Mouse (Mus musculus) bone marrow, adult 2 months (tissue): ENCODE results near the gene Rnf149. TPM values are rescaled to one million over a fixed set of nuclear protein-coding genes. Genes with fewer than 3 reads are reported as not detected.

Source experiments
- H3K27ac ChIP-seq: fragments of 200-500 bp; 2 replicates; pipeline ENCODE4 v1.5.1; 2012; ENCODE audit warnings: low read depth, mild to moderate bottlenecking, control low read depth, inconsistent platforms, low read length; ENCODE audit not compliant: control insufficient read depth, poor library complexity, insufficient read depth
- H3K4me1 ChIP-seq: fragments of 200-500 bp; 2 replicates; pipeline ENCODE4 v1.6.1; 2011; ENCODE audit warnings: low read length; ENCODE audit not compliant: control insufficient read depth, insufficient read depth
- H3K4me3 ChIP-seq: fragments of 200-500 bp; replicated peaks from 2 replicates; pipeline ENCODE3; 2011; ENCODE audit warnings: mild to moderate bottlenecking, low read depth, low read length, control low read depth; ENCODE audit not compliant: control insufficient read depth
- CTCF ChIP-seq: fragments of 200-500 bp; IDR thresholded peaks from 2 replicates; pipeline ENCODE4 v1.5.1; 2011; ENCODE audit warnings: low read length, control low read depth; ENCODE audit not compliant: control insufficient read depth, insufficient read depth
- POLR2A ChIP-seq: fragments of 200-500 bp; IDR thresholded peaks from 2 replicates; pipeline ENCODE4 v1.6.1; 2011; ENCODE audit warnings: low read depth, mild to moderate bottlenecking, control low read depth, low read length, borderline replicate concordance; ENCODE audit not compliant: control insufficient read depth
- WGBS: fragments of 180-500 bp; shearing (Covaris S2); methylation state at CpG from one replicate; pipeline ENCODE4 v1.1.7; 2018; 5-methylcytosine and 5-hydroxymethylcytosine counted together
- polyA plus RNA-seq: library from polyadenylated mRNA; stranded (reverse); fragments of >200 nt; gene quantifications from 2 replicates; pipeline ENCODE4 v1.2.4, GENCODE M21; 2011; ENCODE audit warnings: low replicate concordance; ENCODE audit not compliant: missing spikeins, insufficient read depth, insufficient read length

Gene Rnf149
- polyA plus RNA-seq, 1 experiment: 12.8 TPM

GRCm38 (mm10) chr1:39571653-39572052, 5.6 kb downstream of the Rnf149 start:
- no peak for TF ChIP-seq POLR2A
- no peak for TF ChIP-seq CTCF
- no peak overlapping the region for H3K4me3 ChIP-seq
- H3K27ac ChIP-seq: no peak overlapping the region
- WGBS: 44% methylated on average over 6 of the region's 6 CpGs
- H3K4me1 ChIP-seq: peaks cover 1% of the 10 kb centered on the region; the same call in 1 of the 2 replicates

GRCm38 (mm10) chr1:39568079-39568478, 9.1 kb downstream of the Rnf149 start:
- Histone ChIP-seq H3K27ac (no peak overlapping the region), H3K4me1 (no peaks in the 10 kb centered on the region), H3K4me3 (no peak overlapping the region)
- TF ChIP-seq CTCF: no peak

- TF ChIP-seq CTCF (no peak), POLR2A (no peak)
- H3K4me3 ChIP-seq: no peak overlapping the region
- WGBS: 87% methylated on average over 3 of the region's 3 CpGs
- no peaks in the 10 kb centered on the region; the same call in 1 of the 2 replicates for H3K4me1 ChIP-seq
- no peak overlapping the region for H3K27ac ChIP-seq
These were observed 12.6 kb downstream of the Rnf149 start for GRCm38 (mm10) chr1:39564603-39565002.

- Histone ChIP-seq H3K4me3 (no peak overlapping the region), H3K27ac (no peak overlapping the region), H3K4me1 (no peaks in the 10 kb centered on the region; the same call in 1 of the 2 replicates)
- 91% methylated on average over 7 of the region's 7 CpGs for WGBS
- TF ChIP-seq CTCF: no peak
- TF ChIP-seq POLR2A: no peak
These were observed 14.0 kb downstream of the Rnf149 start for GRCm38 (mm10) chr1:39563161-39563560.

GRCm38 (mm10) chr1:39561920-39562319, 15.3 kb downstream of the Rnf149 start:
- TF ChIP-seq CTCF: no peak
- TF ChIP-seq POLR2A: no peak
- WGBS: 70% methylated on average over 1 of the region's 1 CpGs
- H3K27ac ChIP-seq: no peak overlapping the region
- H3K4me1 ChIP-seq: no peaks in the 10 kb centered on the region; the same call in 1 of the 2 replicates
- no peak overlapping the region for H3K4me3 ChIP-seq

GRCm38 (mm10) chr1:39559009-39559408, 18.2 kb downstream of the Rnf149 start:
- TF ChIP-seq POLR2A: no peak
- TF ChIP-seq CTCF: no peak
- 56% methylated on average over 2 of the region's 2 CpGs for WGBS
- H3K27ac ChIP-seq: no peak overlapping the region
- no peak overlapping the region for H3K4me3 ChIP-seq
- no peaks in the 10 kb centered on the region; the same call in 1 of the 2 replicates for H3K4me1 ChIP-seq

GRCm38 (mm10) chr1:39555556-39556415, 21.4 kb downstream of the Rnf149 start:
- no peak for TF ChIP-seq POLR2A
- TF ChIP-seq CTCF: no peak
- WGBS: 65% methylated on average over 9 of the region's 9 CpGs
- no peaks in the 10 kb centered on the region; the same call in 1 of the 2 replicates for H3K4me1 ChIP-seq
- H3K4me3 ChIP-seq: no peak overlapping the region
- no peak overlapping the region for H3K27ac ChIP-seq

GRCm38 (mm10) chr1:39549831-39550230, 27.4 kb downstream of the Rnf149 start:
- 91% methylated on average over 2 of the region's 2 CpGs for WGBS

More at GRCm38 (mm10) chr1:39549831-39550230, 27.4 kb downstream of the Rnf149 start:
- H3K27ac ChIP-seq: no peak overlapping the region
- H3K4me3 ChIP-seq: no peak overlapping the region
- H3K4me1 ChIP-seq: no peaks in the 10 kb centered on the region
- TF ChIP-seq CTCF (no peak), POLR2A (no peak)
